Mouse (Mus musculus) frontal cortex, postnatal 14 days (tissue): ENCODE data around the gene Prrt1.

Experiments
- DNase-seq, 2 experiments: peaks; one replicate each; pipeline ENCODE4 v3.0.0; 2022; ENCODE audit warnings: low spot score in 2 of 2

Prrt1 gene

GRCm38 (mm10) chr17:34671151-34672066 is 42.1 kb downstream of the Prrt1 start:
- no peak for DNase-seq

GRCm38 (mm10) chr17:34672246-34672792 is 43.0 kb downstream of the Prrt1 start:
- DNase-seq: no peak

- DNase-seq: no peak
Measured at GRCm38 (mm10) chr17:34673139-34673538, 43.8 kb downstream of the Prrt1 start.

GRCm38 (mm10) chr17:34674524-34675204 is 45.3 kb downstream of the Prrt1 start:
- DNase-seq: no peak

GRCm38 (mm10) chr17:34675205-34676092 is 46.1 kb downstream of the Prrt1 start:
- no peak for DNase-seq

- DNase-seq: no peak
Measured at GRCm38 (mm10) chr17:34676093-34676460, 46.7 kb downstream of the Prrt1 start.

- no peak for DNase-seq
Measured at GRCm38 (mm10) chr17:34676671-34677070, 47.3 kb downstream of the Prrt1 start.

GRCm38 (mm10) chr17:34680191-34680590 is 50.9 kb downstream of the Prrt1 start:
- DNase-seq: no peak

- DNase-seq: no peak
Measured at GRCm38 (mm10) chr17:34680621-34681020, 51.3 kb downstream of the Prrt1 start.

- DNase-seq: no peak
Measured at GRCm38 (mm10) chr17:34681132-34681571, 51.8 kb downstream of the Prrt1 start.

- no peak for DNase-seq
Measured at GRCm38 (mm10) chr17:34681881-34682536, 52.7 kb downstream of the Prrt1 start.
